Mouse (Mus musculus): ENCODE measurements around the gene Irf5.
"Not testable (repeated sequence)": the region's sequence is repeated elsewhere in the genome, so short reads cannot be mapped to it uniquely, and the experiment has no call there.

The Irf5 gene

GRCm38 (mm10) chr6:29527361-29528164 lies 1.1 kb downstream of the Irf5 start:
- DNase-seq (ENCODE audit: low spot score in 2 of 2): no peak

- DNase-seq (ENCODE audit: low spot score in 2 of 2): no peak
These were observed 1.7 kb downstream of the Irf5 start for GRCm38 (mm10) chr6:29528165-29528505.

- peak; percentile 54 to 70 for DNase-seq (ENCODE audit: low spot score in 2 of 2)
These were observed 2.4 kb downstream of the Irf5 start for GRCm38 (mm10) chr6:29528561-29529443.

GRCm38 (mm10) chr6:29529444-29529820 lies 3.0 kb downstream of the Irf5 start:
- no peak for DNase-seq (ENCODE audit: low spot score in 2 of 2)

- no peak for DNase-seq (ENCODE audit: low spot score in 2 of 2)
These were observed 3.6 kb downstream of the Irf5 start for GRCm38 (mm10) chr6:29530050-29530449.

- DNase-seq (ENCODE audit: low spot score in 2 of 2): no peak
These were observed 8.9 kb downstream of the Irf5 start for GRCm38 (mm10) chr6:29535316-29535715.

- DNase-seq (ENCODE audit: low spot score in 2 of 2): no peak
These were observed 10.3 kb downstream of the Irf5 start for GRCm38 (mm10) chr6:29536651-29537193.

- DNase-seq (ENCODE audit: low spot score in 2 of 2): no peak
These were observed 10.8 kb downstream of the Irf5 start for GRCm38 (mm10) chr6:29537221-29537620.

- no peak for DNase-seq (ENCODE audit: low spot score in 2 of 2)
These were observed 13.1 kb downstream of the Irf5 start for GRCm38 (mm10) chr6:29539502-29539901.

- no peak for DNase-seq (ENCODE audit: low spot score in 2 of 2)
These were observed 13.8 kb downstream of the Irf5 start for GRCm38 (mm10) chr6:29540223-29540622.

- no peak for DNase-seq (ENCODE audit: low spot score in 2 of 2)
These were observed 14.5 kb downstream of the Irf5 start for GRCm38 (mm10) chr6:29540956-29541355.

- DNase-seq (ENCODE audit: low spot score in 2 of 2): no peak
These were observed 19.2 kb downstream of the Irf5 start for GRCm38 (mm10) chr6:29545611-29546010.

- DNase-seq (ENCODE audit: low spot score in 2 of 2): no peak
These were observed 21.2 kb downstream of the Irf5 start for GRCm38 (mm10) chr6:29547582-29547981.

- DNase-seq (ENCODE audit: low spot score in 2 of 2): no peak
These were observed 21.7 kb downstream of the Irf5 start for GRCm38 (mm10) chr6:29548086-29548485.

- no peak for DNase-seq (ENCODE audit: low spot score in 2 of 2)
These were observed 26.1 kb downstream of the Irf5 start for GRCm38 (mm10) chr6:29552526-29552925.

GRCm38 (mm10) chr6:29557112-29557511 lies 30.7 kb downstream of the Irf5 start:
- DNase-seq (ENCODE audit: low spot score in 2 of 2): no peak

- not testable (repeated sequence) for DNase-seq (ENCODE audit: low spot score in 2 of 2)
These were observed 50.0 kb downstream of the Irf5 start for GRCm38 (mm10) chr6:29576388-29576787.

GRCm38 (mm10) chr6:29580770-29581169 lies 54.3 kb downstream of the Irf5 start:
- DNase-seq (ENCODE audit: low spot score in 2 of 2): no peak

GRCm38 (mm10) chr6:29581202-29581601 lies 54.8 kb downstream of the Irf5 start:
- DNase-seq (ENCODE audit: low spot score in 2 of 2): no peak
